Mouse (Mus musculus) layer of hippocampus, adult 2 months (tissue): ENCODE results near the gene Gpatch3. TPM values are rescaled to one million over a fixed set of nuclear protein-coding genes. Genes with fewer than 3 reads are reported as not detected.

ENCODE experiments used
- DNase-seq, 2 experiments: peaks; one replicate each; pipeline ENCODE4 v3.0.0; 2022; ENCODE audit warnings: low spot score in 2 of 2
- H3K27ac ChIP-seq: fragments of 200-600 bp; 2 replicates; pipeline ENCODE4 v1.8.1; 2022
- H3K4me3 ChIP-seq: fragments of 200-600 bp; 2 replicates; pipeline ENCODE4 v1.8.1; 2022; ENCODE audit warnings: mild to moderate bottlenecking
- CTCF ChIP-seq: fragments of 200-600 bp; conservative IDR thresholded peaks from 2 replicates; pipeline ENCODE4 v1.8.1; 2022; ENCODE audit warnings: antibody characterized with exemption, mild to moderate bottlenecking, moderate library complexity
- long read RNA-seq, 2 experiments: library from polyadenylated mRNA; stranded (forward); transcript quantifications; one replicate each; pipeline ENCODE4 v2.0.0; 2021; ENCODE audit warnings: borderline mapping rate in 2 of 2
- total RNA-seq, 2 experiments: library from RNA; stranded (reverse); gene quantifications; 2 replicates each; pipeline ENCODE4 v1.2.3; 2021

The Gpatch3 gene
- total RNA-seq, result 10 to 100 TPM in 1 of 2 experiments, 1 to 10 TPM in 1; 6.5 to 10.3 TPM
- long read RNA-seq, experiment 1, partial matches to known transcripts, result 0 of 9 reads
- long read RNA-seq, experiment 1, other reads (novel, unspliced or antisense), result 5 of 9 reads
- long read RNA-seq, experiment 2, transcript Gpatch3-201 (7 exons, 2,004 nt), result major isoform, 6 of 12 reads
- long read RNA-seq, experiment 2, partial matches to known transcripts, result 0 of 12 reads
- long read RNA-seq, experiment 2, other reads (novel, unspliced or antisense), result 6 of 12 reads

GRCm38 (mm10) chr4:133574070-133574842, at the start of gene Gpatch3:
Gene Gpatch3, plus strand, starts transcription at chr4:133574745.
- Histone ChIP-seq H3K4me3 (peak within 1 kb of the TSS; percentile 93), H3K27ac (peak within 1 kb of the TSS; percentile 88)
- DNase-seq, result peak; percentile 86 to 91
- peak; percentile 59 for TF ChIP-seq CTCF

- Histone ChIP-seq H3K27ac (no peak overlapping the region), H3K4me3 (no peak overlapping the region)
- no peak for DNase-seq
- no peak for TF ChIP-seq CTCF
Observed at GRCm38 (mm10) chr4:133527788-133528187, 46.8 kb upstream of the Gpatch3 start.

GRCm38 (mm10) chr4:133532777-133533176, 41.8 kb upstream of the Gpatch3 start:
- TF ChIP-seq CTCF, result no peak
- no peak overlapping the region for H3K27ac ChIP-seq
- no peak for DNase-seq
- H3K4me3 ChIP-seq, result no peak overlapping the region

- Histone ChIP-seq H3K27ac (no peak overlapping the region), H3K4me3 (no peak overlapping the region)
- DNase-seq, result no peak
- no peak for TF ChIP-seq CTCF
Observed at GRCm38 (mm10) chr4:133536081-133536480, 38.5 kb upstream of the Gpatch3 start.

GRCm38 (mm10) chr4:133536652-133537051, 37.9 kb upstream of the Gpatch3 start:
- DNase-seq, result no peak

GRCm38 (mm10) chr4:133545272-133546231, 29.0 kb upstream of the Gpatch3 start, which contains the start of gene Nudc:
Gene Nudc, minus strand, starts transcription at chr4:133545996.
- peak within 1 kb of the TSS; percentile 92 for H3K27ac ChIP-seq
- peak within 1 kb of the TSS; percentile 97 for H3K4me3 ChIP-seq
- no peak for TF ChIP-seq CTCF
- peak; percentile 95 to 97 for DNase-seq

More at GRCm38 (mm10) chr4:133536652-133537051, 37.9 kb upstream of the Gpatch3 start:
- TF ChIP-seq CTCF, result no peak
- Histone ChIP-seq H3K27ac (no peak overlapping the region), H3K4me3 (no peak overlapping the region)

GRCm38 (mm10) chr4:133552029-133552428, 22.5 kb upstream of the Gpatch3 start:
- H3K4me3 ChIP-seq, result no peak overlapping the region
- no peak for DNase-seq
- TF ChIP-seq CTCF, result no peak
- H3K27ac ChIP-seq, result no peak overlapping the region

- DNase-seq, result no peak
- Histone ChIP-seq H3K4me3 (no peak within 1 kb of the TSS), H3K27ac (no peak within 1 kb of the TSS)
- no peak for TF ChIP-seq CTCF
Observed at GRCm38 (mm10) chr4:133552768-133553447, 21.6 kb upstream of the Gpatch3 start, which contains the start of gene Nr0b2. Gene Nr0b2, plus strand, starts transcription at chr4:133553376.

- no peak for DNase-seq
- Histone ChIP-seq H3K27ac (no peak overlapping the region), H3K4me3 (no peak overlapping the region)
- no peak for TF ChIP-seq CTCF
Observed at GRCm38 (mm10) chr4:133553448-133554330, 20.9 kb upstream of the Gpatch3 start.

GRCm38 (mm10) chr4:133557041-133557717, 17.4 kb upstream of the Gpatch3 start:
- no peak overlapping the region for H3K27ac ChIP-seq
- no peak overlapping the region for H3K4me3 ChIP-seq
- no peak for DNase-seq
- no peak for TF ChIP-seq CTCF

- no peak for DNase-seq
- H3K27ac ChIP-seq, result no peak overlapping the region
- no peak for TF ChIP-seq CTCF
- no peak overlapping the region for H3K4me3 ChIP-seq
Observed at GRCm38 (mm10) chr4:133559846-133560245, 14.7 kb upstream of the Gpatch3 start.
